ENCODE assay signal across 11 mouse cellular contexts in genomic region chr9:58153095-58153494, GRCm38 (mm10). TPM values are rescaled to one million over a fixed set of nuclear protein-coding genes. Genes with fewer than 3 reads are reported as not detected.
DNase-seq lines count a peak whose midpoint lies in the region; ATAC-seq and TF ChIP-seq lines count a peak whose summit lies in the region.
"Had no signal": no experiment of that assay in that cellular context is flagged by ENCODE, and none has a peak within 500 bp of the region (broad histone marks: within the 10 kb centered on the region; RNA-seq: fewer than 3 reads in every experiment).

No protein-coding gene starts in this region.

- WGBS in heart, embryonic 10.5 days = 73% methylated on average over 3 of the region's 3 CpGs
- WGBS in liver, adult 2 months = 93% methylated on average over 3 of the region's 3 CpGs
- WGBS in liver, embryonic 12.5 days (ENCODE audit: insufficient replicate concordance) = 67% methylated on average over 3 of the region's 3 CpGs
- WGBS in embryonic facial prominence, embryonic 15.5 days = 68% methylated on average over 3 of the region's 3 CpGs
- 59% methylated on average over 3 of the region's 3 CpGs for WGBS in limb, embryonic 15.5 days

- no peak overlapping the region for H3K4me2 ChIP-seq in liver, embryonic 12.5 days
- H3K4me2 ChIP-seq in embryonic facial prominence, embryonic 15.5 days (replicated peaks) = no peak overlapping the region
- H3K4me2 ChIP-seq in limb, embryonic 15.5 days = peak overlapping the region; percentile 19
- H3K4me2 ChIP-seq: liver, embryonic 13.5 days had no signal

- no peak for ATAC-seq in liver, embryonic 12.5 days
- no peak for ATAC-seq in embryonic facial prominence, embryonic 15.5 days (ENCODE audit: insufficient number of reproducible peaks, low FRiP score, low TSS enrichment, low read depth)
- ATAC-seq in limb, embryonic 15.5 days (ENCODE audit: insufficient number of reproducible peaks, low FRiP score, low TSS enrichment, low read depth) = no peak
- no peak for ATAC-seq in inflammation-experienced regulatory T-cells, adult 6 months

- no peak for TF ChIP-seq POLR2A in liver, adult 2 months (IDR thresholded peaks at IDR 0.05; ENCODE audit: extremely low read depth, insufficient read depth, low read length)

- intact Hi-C loops in left cerebral cortex, postnatal 14 days (cut with DNase I) = no loop called here

- no peak overlapping the region for H3K27ac ChIP-seq in heart, embryonic 10.5 days
- no peak overlapping the region for H3K27ac ChIP-seq in liver, adult 2 months (replicated peaks; ENCODE audit: insufficient read depth, low read depth, low read length)
- H3K27ac ChIP-seq in liver, embryonic 12.5 days = no peak overlapping the region
- H3K27ac ChIP-seq in embryonic facial prominence, embryonic 15.5 days (replicated peaks) = peak overlapping the region; percentile 75
- H3K27ac ChIP-seq in limb, embryonic 15.5 days = peak overlapping the region; percentile 87
- H3K27ac ChIP-seq: liver, embryonic 13.5 days had no signal

- no peaks in the 10 kb centered on the region for H3K79me2 ChIP-seq in liver, adult 2 months (ENCODE audit: control insufficient read depth, insufficient read depth, low read length)

- H3K9me3 ChIP-seq in heart, embryonic 10.5 days = no peaks in the 10 kb centered on the region
- H3K9me3 ChIP-seq in liver, embryonic 12.5 days (replicated peaks) = no peaks in the 10 kb centered on the region
- no peaks in the 10 kb centered on the region for H3K9me3 ChIP-seq in embryonic facial prominence, embryonic 15.5 days (replicated peaks)
- no peaks in the 10 kb centered on the region for H3K9me3 ChIP-seq in limb, embryonic 15.5 days
- H3K9me3 ChIP-seq: liver, embryonic 13.5 days had no signal

- H3K27me3 ChIP-seq in heart, embryonic 10.5 days (ENCODE audit: insufficient read depth, poor library complexity, severe bottlenecking) = peaks cover 46% of the 10 kb centered on the region
- H3K27me3 ChIP-seq in liver, adult 2 months (ENCODE audit: control insufficient read depth, insufficient read depth, low read length) = no peaks in the 10 kb centered on the region
- H3K27me3 ChIP-seq in liver, embryonic 12.5 days (replicated peaks) = peaks cover 8% of the 10 kb centered on the region
- H3K27me3 ChIP-seq in embryonic facial prominence, embryonic 15.5 days = no peaks in the 10 kb centered on the region
- H3K27me3 ChIP-seq in limb, embryonic 15.5 days = no peaks in the 10 kb centered on the region
- H3K27me3 ChIP-seq: liver, embryonic 13.5 days had no signal

- H3K4me3 ChIP-seq in heart, embryonic 10.5 days = no peak overlapping the region
- H3K4me3 ChIP-seq in liver, adult 2 months (ENCODE audit: insufficient read depth, low read depth, low read length) = no peak overlapping the region
- no peak overlapping the region for H3K4me3 ChIP-seq in liver, embryonic 12.5 days
- no peak overlapping the region for H3K4me3 ChIP-seq in embryonic facial prominence, embryonic 15.5 days (replicated peaks)
- no peak overlapping the region for H3K4me3 ChIP-seq in limb, embryonic 15.5 days
- H3K4me3 ChIP-seq: liver, embryonic 13.5 days had no signal

- H3K36me3 ChIP-seq in heart, embryonic 10.5 days = peaks cover 5% of the 10 kb centered on the region; the same call in 1 of the 2 replicates
- H3K36me3 ChIP-seq in liver, adult 2 months (ENCODE audit: control insufficient read depth, insufficient read depth, low read length) = no peaks in the 10 kb centered on the region
- no peaks in the 10 kb centered on the region for H3K36me3 ChIP-seq in liver, embryonic 12.5 days
- H3K36me3 ChIP-seq in embryonic facial prominence, embryonic 15.5 days = no peaks in the 10 kb centered on the region
- H3K36me3 ChIP-seq in limb, embryonic 15.5 days = no peaks in the 10 kb centered on the region; the same call in 1 of the 2 replicates
- H3K36me3 ChIP-seq: liver, embryonic 13.5 days had no signal

- H3K9ac ChIP-seq in liver, adult 2 months (ENCODE audit: low read depth, low read length) = no peak overlapping the region
- no peak overlapping the region for H3K9ac ChIP-seq in liver, embryonic 12.5 days
- no peak overlapping the region for H3K9ac ChIP-seq in embryonic facial prominence, embryonic 15.5 days
- no peak overlapping the region for H3K9ac ChIP-seq in limb, embryonic 15.5 days
- H3K9ac ChIP-seq: liver, embryonic 13.5 days had no signal

- H3K4me1 ChIP-seq in heart, embryonic 10.5 days = peaks cover 43% of the 10 kb centered on the region
- no peaks in the 10 kb centered on the region for H3K4me1 ChIP-seq in liver, adult 2 months (ENCODE audit: control insufficient read depth, insufficient read depth, low read length)
- H3K4me1 ChIP-seq in liver, embryonic 12.5 days = 0 out of 2 replicates have a peak, but pooled peaks cover 8% of the 10 kb centered on the region
- H3K4me1 ChIP-seq in embryonic facial prominence, embryonic 15.5 days = peaks cover 63% of the 10 kb centered on the region
- H3K4me1 ChIP-seq in limb, embryonic 15.5 days = peaks cover 62% of the 10 kb centered on the region
- H3K4me1 ChIP-seq: liver, embryonic 13.5 days had no signal

- no peak for TF ChIP-seq CTCF in liver, adult 2 months (IDR thresholded peaks at IDR 0.05; ENCODE audit: low read depth, low read length)

- peak; percentile 93 for DNase-seq in heart, adult 11 months
- DNase-seq in heart, embryonic 10.5 days (ENCODE audit: low spot score) = no peak
- peak; percentile 9 for DNase-seq in liver, adult 2 months (ENCODE audit: extremely low read depth, low read depth, low spot score)
- DNase-seq in left cerebral cortex, postnatal 14 days (ENCODE audit: low spot score in 2 of 2) = no peak
- DNase-seq: cerebellum, adult 18-20 months; liver, embryonic 13.5 days had no signal

RNA-seq across cellular contexts. Expression of gene Ccdc33, which starts 34.5 kb away (rescaled TPM):
- polyA plus RNA-seq in heart, embryonic 10.5 days (2016; fragmentation: Nextera tagmentation; extraction: Ambion mirVana) = 0.07 TPM in 1 of 2 replicates, not detected in the other
- total RNA-seq in liver, adult 2 months (2014; rRNA removed) = not detected in 2 replicates
- not detected in 2 replicates for polyA plus RNA-seq in liver, adult 2 months (2012; rRNA removed)
- not detected in 2 replicates for polyA plus RNA-seq in liver, embryonic 12.5 days (2016; fragmentation: Nextera tagmentation; extraction: Ambion mirVana)
- polyA plus RNA-seq in embryonic facial prominence, embryonic 15.5 days (2015; fragmentation: Nextera tagmentation; extraction: Ambion mirVana) = 1.3 and 1.6 TPM in 2 replicates
- polyA plus RNA-seq in limb, embryonic 15.5 days (2015; fragmentation: Nextera tagmentation; extraction: Ambion mirVana) = not detected in 2 replicates
- total RNA-seq in left cerebral cortex, postnatal 14 days (2021) = 1 to 10 TPM in 1 of 2 experiments, under 1 TPM in 1; 0.42 to 1.3 TPM
- polyA plus RNA-seq in inflammation-experienced regulatory T-cells, adult 6 months (2017; shearing (Covaris generic)) = not detected
- total RNA-seq: megakaryocyte-erythroid progenitor cell, adult 5-6 weeks had no signal
- polyA plus RNA-seq: liver, embryonic 13.5 days had no signal

RNA-seq across cellular contexts. Expression of gene Islr, which starts 51.0 kb away (rescaled TPM):
- 3.0 and 10.4 TPM in 2 replicates for polyA plus RNA-seq in heart, embryonic 10.5 days (2016; fragmentation: Nextera tagmentation; extraction: Ambion mirVana)
- 1.4 and 1.5 TPM in 2 replicates for total RNA-seq in liver, adult 2 months (2014; rRNA removed)
- polyA plus RNA-seq in liver, adult 2 months (2012; rRNA removed) = 6.8 and 7.7 TPM in 2 replicates
- 4.9 and 5.9 TPM in 2 replicates for polyA plus RNA-seq in liver, embryonic 12.5 days (2016; fragmentation: Nextera tagmentation; extraction: Ambion mirVana)
- 150 and 165 TPM in 2 replicates for polyA plus RNA-seq in embryonic facial prominence, embryonic 15.5 days (2015; fragmentation: Nextera tagmentation; extraction: Ambion mirVana)
- 216 and 254 TPM in 2 replicates for polyA plus RNA-seq in limb, embryonic 15.5 days (2015; fragmentation: Nextera tagmentation; extraction: Ambion mirVana)
- total RNA-seq in left cerebral cortex, postnatal 14 days (2021) = 10 to 100 TPM; 15.8 to 16.2 TPM
- 1 to 10 TPM in 1 of 3 experiments, under 1 TPM in 1, not detected in 1; 0.84 to 1.5 TPM for polyA plus RNA-seq in inflammation-experienced regulatory T-cells, adult 6 months (2017; shearing (Covaris generic))
- total RNA-seq: megakaryocyte-erythroid progenitor cell, adult 5-6 weeks had no signal

RNA-seq across cellular contexts. Expression of gene Islr2, which starts 51.0 kb away (rescaled TPM):
- not detected in 2 replicates for polyA plus RNA-seq in heart, embryonic 10.5 days (2016; fragmentation: Nextera tagmentation; extraction: Ambion mirVana)
- total RNA-seq in liver, adult 2 months (2014; rRNA removed) = 0.07 TPM in 1 of 2 replicates, not detected in the other
- polyA plus RNA-seq in liver, adult 2 months (2012; rRNA removed) = not detected in 2 replicates
- polyA plus RNA-seq in liver, embryonic 12.5 days (2016; fragmentation: Nextera tagmentation; extraction: Ambion mirVana) = 0.07 TPM in 1 of 2 replicates, not detected in the other
- 0.80 and 0.81 TPM in 2 replicates for polyA plus RNA-seq in embryonic facial prominence, embryonic 15.5 days (2015; fragmentation: Nextera tagmentation; extraction: Ambion mirVana)
- 0.55 and 1.5 TPM in 2 replicates for polyA plus RNA-seq in limb, embryonic 15.5 days (2015; fragmentation: Nextera tagmentation; extraction: Ambion mirVana)
- total RNA-seq in left cerebral cortex, postnatal 14 days (2021) = 10 to 100 TPM; 86.1 to 99.6 TPM
- polyA plus RNA-seq in inflammation-experienced regulatory T-cells, adult 6 months (2017; shearing (Covaris generic)) = not detected

Comparison
In these comparisons a context has a peak if more than half of its experiments do, and no peak if none do; other contexts are left out.
1. DNase-seq: peak in heart, adult 11 months (single experiment) and liver, adult 2 months (single experiment); none in heart, embryonic 10.5 days (single experiment) and left cerebral cortex, postnatal 14 days (0 of 2).
2. H3K27ac ChIP-seq: peak in embryonic facial prominence, embryonic 15.5 days (single experiment) and limb, embryonic 15.5 days (single experiment); none in heart, embryonic 10.5 days (single experiment), liver, adult 2 months (single experiment) and liver, embryonic 12.5 days (single experiment).
3. RNA of gene Islr, which starts 51.0 kb away (polyA plus RNA-seq): 216 to 254 TPM in limb, embryonic 15.5 days and 150 to 165 TPM in embryonic facial prominence, embryonic 15.5 days; 3.0 to 10.4 TPM in heart, embryonic 10.5 days, 6.8 to 7.7 TPM in liver, adult 2 months, 4.9 to 5.9 TPM in liver, embryonic 12.5 days and 0.84 to 1.5 TPM in inflammation-experienced regulatory T-cells, adult 6 months; every median in the first group is over 10 times any median in the second.